Mouse (Mus musculus) ES-E14 (cell line): ENCODE data around the gene Gm20532. TPM values are rescaled to one million over a fixed set of nuclear protein-coding genes. Genes with fewer than 3 reads are reported as not detected.

Experiments
- DNase-seq: peaks from one replicate; pipeline ENCODE4 v3.0.0-alpha.2; 2013; ENCODE audit warnings: low read depth, low spot score
- H3K27ac ChIP-seq: 2 replicates; pipeline ENCODE4 v1.5.1; 2012; ENCODE audit warnings: low read depth, mild to moderate bottlenecking, low read length, moderate library complexity, mixed read lengths; ENCODE audit not compliant: poor library complexity, insufficient read depth, severe bottlenecking
- H3K36me3 ChIP-seq: 2 replicates; pipeline ENCODE4 v1.6.1; 2012; ENCODE audit warnings: mild to moderate bottlenecking, low read length, moderate library complexity, mixed read lengths; ENCODE audit not compliant: control insufficient read depth, poor library complexity, insufficient read depth, severe bottlenecking
- H3K4me1 ChIP-seq, 2 experiments: fragments of 150-350 bp in 1 of 2; sonication (generic) in 1 of 2; 2 replicates each; pipeline ENCODE4 v1.6.1; 2012; ENCODE audit warnings: low read length in 2 of 2, mild to moderate bottlenecking in 1 of 2, mixed read lengths in 1 of 2; ENCODE audit not compliant: control insufficient read depth in 2 of 2, insufficient read depth in 2 of 2, poor library complexity in 1 of 2
- H3K4me3 ChIP-seq, 2 experiments: fragments of 150-350 bp in 1 of 2; sonication (generic) in 1 of 2; 2 replicates each; pipeline ENCODE4 v1.5.1; 2012; ENCODE audit warnings: low read length in 2 of 2, low read depth in 1 of 2, mild to moderate bottlenecking in 1 of 2, mixed read lengths in 1 of 2; ENCODE audit not compliant: insufficient read depth in 1 of 2, poor library complexity in 1 of 2, severe bottlenecking in 1 of 2
- H3K9ac ChIP-seq: 2 replicates; pipeline ENCODE4 v1.6.1; 2012; ENCODE audit warnings: low read depth, mild to moderate bottlenecking, low read length, mixed read lengths; ENCODE audit not compliant: poor library complexity, insufficient read depth, severe bottlenecking
- H3K9me3 ChIP-seq: fragments of 150-350 bp; sonication (generic); 2 replicates; pipeline ENCODE4 v1.6.1; 2012; ENCODE audit warnings: low read depth, mild to moderate bottlenecking, low read length; ENCODE audit not compliant: control insufficient read depth, insufficient read depth
- CHD2 ChIP-seq: IDR thresholded peaks from 2 replicates; pipeline ENCODE4 v1.6.1; 2014; ENCODE audit warnings: mild to moderate bottlenecking, low read depth, low read length, inconsistent platforms
- HCFC1 ChIP-seq: IDR thresholded peaks from 2 replicates; pipeline ENCODE4 v1.6.1; 2012; ENCODE audit warnings: low read length, inconsistent platforms, borderline replicate concordance; ENCODE audit not compliant: insufficient read depth
- MAFK ChIP-seq: IDR thresholded peaks from 2 replicates; pipeline ENCODE4 v1.6.1; 2014; ENCODE audit warnings: mild to moderate bottlenecking, low read depth, low read length, inconsistent platforms; ENCODE audit not compliant: insufficient read depth
- ZC3H11A ChIP-seq: IDR thresholded peaks from 2 replicates; pipeline ENCODE4 v1.6.1; 2012; ENCODE audit warnings: low read depth, mild to moderate bottlenecking, inconsistent platforms, low read length, borderline replicate concordance
- ZNF384 ChIP-seq: IDR thresholded peaks from 2 replicates; pipeline ENCODE4 v1.6.1; 2012; ENCODE audit warnings: low read depth, low read length, inconsistent platforms
- in situ Hi-C, 2 experiments: fragments of 600-800 bp; cut with MboI; formaldehyde crosslinking; loops; one replicate each; pipeline ENCODE4 v1.15.1; 2025; ENCODE audit warnings: low sequenced_read_pairs in 2 of 2, inconsistent platforms in 1 of 2; ENCODE audit not compliant: unreplicated experiment in 2 of 2
- total RNA-seq: library from RNA; depleted of rRNA; stranded (reverse); fragments of 300-350 nt; gene quantifications from 2 replicates; pipeline ENCODE4 v1.2.3, GENCODE M21; 2012

Gm20532 gene
- total RNA-seq, 1 experiment = not detected

DNA sequence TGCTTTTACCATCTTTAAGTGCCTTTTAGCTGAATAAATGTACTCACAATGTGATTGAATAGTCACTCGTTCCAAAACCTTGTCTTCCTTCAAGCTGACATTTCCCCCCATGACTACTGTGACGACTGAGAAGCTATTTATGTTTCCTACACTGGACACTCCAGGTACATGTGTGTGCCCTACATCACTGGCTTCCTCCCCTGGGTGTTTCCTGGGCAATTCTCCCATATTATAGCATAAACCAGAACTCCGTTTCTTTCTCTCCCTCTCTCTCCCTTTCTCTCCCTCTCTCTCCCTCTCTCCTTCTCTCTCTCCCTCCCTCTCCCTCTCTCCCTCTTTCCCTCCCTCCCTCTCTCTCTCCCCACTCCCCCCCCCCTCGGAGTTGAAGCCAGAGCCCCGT lies 12.6 kb upstream of the Gm20532 start:
- H3K9me3 ChIP-seq = no peaks in the 10 kb centered on the region
- no peak overlapping the region for H3K27ac ChIP-seq
- no peaks in the 10 kb centered on the region for H3K36me3 ChIP-seq
- H3K4me1 ChIP-seq = peaks cover 0 to 21% of the 10 kb centered on the region in 2 experiments; a peak in 3 of 4 replicates
- no peak overlapping the region for H3K9ac ChIP-seq
- no peak overlapping the region for H3K4me3 ChIP-seq
- no peak for DNase-seq
- in situ Hi-C loops = loop anchor here in 1 of 2 experiments (25.0 kb wide), 1 partner anchor 262 kb away; the partner anchor contains the start of gene Gpsm1
- TF ChIP-seq ZNF384 (no peak), ZC3H11A (no peak), MAFK (no peak), CHD2 (no peak), HCFC1 (no peak)

DNA sequence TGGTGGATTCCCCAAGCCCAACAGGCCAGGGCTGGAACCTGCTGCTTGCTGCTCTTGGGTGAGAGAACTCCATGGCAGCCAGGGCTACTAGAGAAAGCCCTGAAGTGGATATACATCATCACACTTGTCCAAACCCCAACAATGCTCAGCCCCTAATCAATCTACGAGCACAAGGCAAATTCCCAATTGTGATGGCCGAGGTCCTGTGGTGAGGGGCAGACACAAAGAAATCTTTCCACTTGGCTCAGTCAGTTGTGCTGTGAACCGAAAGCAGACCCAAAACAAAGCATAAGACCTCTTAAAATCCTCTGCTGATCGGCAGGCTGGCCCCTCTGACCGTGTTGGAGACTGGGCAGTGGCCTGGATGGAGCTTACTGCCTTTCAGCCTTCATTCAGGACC lies 11.6 kb upstream of the Gm20532 start:
- DNase-seq = no peak
- Histone ChIP-seq H3K27ac (no peak overlapping the region), H3K36me3 (no peaks in the 10 kb centered on the region), H3K4me3 (no peak overlapping the region), H3K9ac (no peak overlapping the region), H3K9me3 (no peaks in the 10 kb centered on the region), H3K4me1 (peaks cover 0 to 21% of the 10 kb centered on the region in 2 experiments; a peak in 3 of 4 replicates)
- TF ChIP-seq ZC3H11A = no peak
- TF ChIP-seq CHD2 = no peak
- TF ChIP-seq HCFC1 = no peak
- TF ChIP-seq ZNF384 = no peak
- in situ Hi-C loops = loop anchor here in 1 of 2 experiments (25.0 kb wide), 1 partner anchor 263 kb away; the partner anchor contains the start of gene Gpsm1

DNA sequence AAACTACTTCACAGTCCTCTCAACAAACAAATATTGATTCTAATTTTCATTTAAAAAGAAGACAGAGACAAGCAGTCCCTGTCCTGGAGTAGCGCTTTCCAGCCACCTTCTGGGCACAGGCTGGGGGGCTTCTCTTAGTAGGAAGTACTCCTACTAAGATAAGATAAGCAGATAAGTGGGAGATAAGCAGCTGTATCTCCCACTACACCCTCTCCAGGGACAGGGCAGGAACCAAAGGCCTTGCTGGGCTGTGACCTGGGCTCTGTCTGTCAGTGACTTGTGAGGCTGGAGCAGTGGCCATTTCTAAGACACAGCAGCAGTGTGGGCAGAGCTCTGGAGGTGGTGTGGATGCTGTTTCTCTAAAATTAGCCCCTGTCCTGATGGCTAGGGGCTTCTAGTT lies 11.1 kb upstream of the Gm20532 start:
- Histone ChIP-seq H3K9ac (no peak overlapping the region), H3K9me3 (no peaks in the 10 kb centered on the region), H3K4me3 (no peak overlapping the region), H3K27ac (no peak overlapping the region), H3K36me3 (no peaks in the 10 kb centered on the region), H3K4me1 (peaks cover 0 to 21% of the 10 kb centered on the region in 2 experiments; a peak in 3 of 4 replicates)
- no peak for DNase-seq
- in situ Hi-C loops = no loop called here
- TF ChIP-seq ZC3H11A (no peak), ZNF384 (no peak), HCFC1 (no peak), CHD2 (no peak), MAFK (no peak)

DNA sequence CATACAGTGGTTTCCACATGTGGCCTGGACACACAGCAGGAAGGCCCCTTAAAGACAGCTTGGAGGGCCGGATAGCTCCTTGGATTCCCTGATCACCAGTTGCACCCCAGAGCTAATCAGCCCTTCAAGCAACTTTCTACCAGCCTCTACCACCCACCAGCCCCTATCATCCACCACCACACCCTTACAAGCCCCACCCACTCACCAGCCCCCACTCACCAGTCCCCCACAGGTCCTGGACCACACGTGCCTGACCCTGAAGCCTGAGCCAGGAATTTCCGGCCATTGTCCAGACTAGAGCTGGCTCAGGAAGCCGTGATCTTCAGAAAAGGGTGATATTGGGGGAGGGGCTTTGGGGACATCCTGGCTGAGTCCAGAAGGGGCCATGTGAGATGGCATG lies 10.6 kb upstream of the Gm20532 start:
- Histone ChIP-seq H3K9me3 (no peaks in the 10 kb centered on the region), H3K9ac (no peak overlapping the region), H3K27ac (no peak overlapping the region), H3K36me3 (no peaks in the 10 kb centered on the region), H3K4me1 (peaks cover 0 to 21% of the 10 kb centered on the region in 2 experiments; a peak in 3 of 4 replicates), H3K4me3 (no peak overlapping the region)
- no peak for TF ChIP-seq CHD2
- no peak for TF ChIP-seq MAFK
- TF ChIP-seq HCFC1 = no peak
- no peak for TF ChIP-seq ZNF384
- no peak for TF ChIP-seq ZC3H11A
- in situ Hi-C loops = no loop called here
- DNase-seq = no peak
